23 mouse cellular contexts compared by ENCODE assay signal in the genomic region with DNA sequence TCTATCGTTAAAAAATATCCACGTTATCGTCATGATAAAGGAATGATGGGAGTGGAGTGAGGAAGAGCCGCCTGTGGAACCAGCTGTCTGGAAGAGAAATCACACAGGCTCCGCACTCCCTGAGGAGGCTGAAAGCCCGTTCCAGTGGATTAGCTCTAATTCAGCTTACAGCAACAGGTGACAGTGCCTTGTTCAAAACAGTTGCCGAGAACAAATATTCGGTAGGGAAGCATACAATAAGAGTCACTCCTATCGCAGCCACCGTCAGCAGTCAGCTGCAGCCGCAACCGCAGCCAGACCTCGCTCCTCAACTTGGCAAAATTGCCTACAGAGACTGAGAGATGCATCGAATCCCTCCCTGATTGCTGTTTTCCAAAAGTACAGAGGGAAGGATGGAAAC.
DNase-seq lines count a peak whose midpoint lies in the region; ATAC-seq and TF ChIP-seq lines count a peak whose summit lies in the region.
"Had no signal": no experiment of that assay in that cellular context is flagged by ENCODE, and none has a peak within 500 bp of the region (broad histone marks: within the 10 kb centered on the region; RNA-seq: fewer than 3 reads in every experiment).

No protein-coding gene starts in this region.

- H3K36me3 ChIP-seq in midbrain, embryonic 12.5 days, result no peaks in the 10 kb centered on the region
- no peaks in the 10 kb centered on the region for H3K36me3 ChIP-seq in midbrain, embryonic 10.5 days
- no peaks in the 10 kb centered on the region for H3K36me3 ChIP-seq in limb, embryonic 13.5 days
- no peaks in the 10 kb centered on the region for H3K36me3 ChIP-seq in myocyte (ENCODE audit: control insufficient read depth, insufficient read depth)
- H3K36me3 ChIP-seq: heart, embryonic 10.5 days; heart, embryonic 15.5 days; liver, embryonic 15.5 days had no signal

- DNase-seq in gastrocnemius, adult 2 months, result no peak
- no peak for DNase-seq in gastrocnemius, adult 18-20 months (ENCODE audit: low spot score)
- no peak for DNase-seq in midbrain, embryonic 10.5 days (ENCODE audit: low spot score)
- no peak for DNase-seq in thymus, postnatal 14 days
- DNase-seq: adrenal gland, postnatal 10 days; cerebellum, adult 11 months; cerebellum, adult 9-11 months; gastrocnemius, postnatal 10 days; heart, adult 11 months; kidney, postnatal 14 days; lung, embryonic 14.5 days; lung, postnatal 14 days; thymus, adult 2 months had no signal

- no peaks in the 10 kb centered on the region for H3K27me3 ChIP-seq in midbrain, embryonic 12.5 days
- H3K27me3 ChIP-seq in midbrain, embryonic 10.5 days (ENCODE audit: low read depth, poor library complexity, severe bottlenecking), result no peaks in the 10 kb centered on the region
- H3K27me3 ChIP-seq in limb, embryonic 13.5 days, result no peaks in the 10 kb centered on the region
- no peaks in the 10 kb centered on the region for H3K27me3 ChIP-seq in myocyte (ENCODE audit: control insufficient read depth, insufficient read depth, insufficient read length)
- H3K27me3 ChIP-seq: heart, embryonic 15.5 days; liver, embryonic 15.5 days had no signal

- H3K9ac ChIP-seq in midbrain, embryonic 12.5 days (replicated peaks), result no peak overlapping the region
- H3K9ac ChIP-seq in limb, embryonic 13.5 days, result no peak overlapping the region
- H3K9ac ChIP-seq: heart, embryonic 15.5 days; liver, embryonic 15.5 days; lung, embryonic 14.5 days had no signal

- no peaks in the 10 kb centered on the region for H3K79me2 ChIP-seq in myocyte (ENCODE audit: control insufficient read depth, insufficient read depth)

- no peak overlapping the region for H3ac ChIP-seq in myocyte (ENCODE audit: control insufficient read depth, insufficient read length)

- WGBS in midbrain, embryonic 12.5 days, result 56% methylated on average over 14 of the region's 14 CpGs
- 69% methylated on average over 14 of the region's 14 CpGs for WGBS in midbrain, embryonic 10.5 days
- 77% methylated on average over 14 of the region's 14 CpGs for WGBS in limb, embryonic 13.5 days

- H3K27ac ChIP-seq in gastrocnemius, adult 2 months, result no peak overlapping the region
- no peak overlapping the region for H3K27ac ChIP-seq in midbrain, embryonic 12.5 days (replicated peaks)
- H3K27ac ChIP-seq in midbrain, embryonic 10.5 days (replicated peaks), result no peak overlapping the region
- H3K27ac ChIP-seq in limb, embryonic 13.5 days, result no peak overlapping the region
- H3K27ac ChIP-seq: heart, embryonic 10.5 days; heart, embryonic 15.5 days; left cerebral cortex, adult 2 months; liver, embryonic 15.5 days had no signal

- ATAC-seq in midbrain, embryonic 12.5 days (ENCODE audit: low FRiP score, low read depth), result peak; percentile 41; the same call in 1 of the 2 replicates
- ATAC-seq in limb, embryonic 13.5 days (ENCODE audit: low FRiP score, low read depth), result peak; percentile 67; the same call in 1 of the 2 replicates
- ATAC-seq: forebrain, embryonic 16.5 days; intestine, postnatal 0 days; Patski had no signal

- peak; percentile 32 for TF ChIP-seq POLR2A in myocyte (IDR thresholded peaks at IDR 0.05; ENCODE audit: insufficient read length, low read depth)

- H3K9me3 ChIP-seq in midbrain, embryonic 12.5 days, result no peaks in the 10 kb centered on the region
- H3K9me3 ChIP-seq in midbrain, embryonic 10.5 days (replicated peaks), result no peaks in the 10 kb centered on the region
- no peaks in the 10 kb centered on the region for H3K9me3 ChIP-seq in limb, embryonic 13.5 days
- H3K9me3 ChIP-seq: heart, embryonic 10.5 days; heart, embryonic 15.5 days; liver, embryonic 15.5 days had no signal

- H3K4me2 ChIP-seq in midbrain, embryonic 12.5 days (replicated peaks), result 0 out of 2 replicates have a peak overlapping the region, but pooled peaks have one; percentile 2
- H3K4me2 ChIP-seq in limb, embryonic 13.5 days (replicated peaks), result no peak overlapping the region
- peak overlapping the region; percentile 59 for H3K4me2 ChIP-seq in myocyte (ENCODE audit: low read depth)
- H3K4me2 ChIP-seq: heart, embryonic 15.5 days; liver, embryonic 15.5 days; lung, embryonic 14.5 days had no signal

- H3K4me1 ChIP-seq in midbrain, embryonic 12.5 days, result no peaks in the 10 kb centered on the region; the same call in 1 of the 2 replicates
- H3K4me1 ChIP-seq in midbrain, embryonic 10.5 days, result peaks cover 3% of the 10 kb centered on the region; the same call in 1 of the 2 replicates
- no peaks in the 10 kb centered on the region for H3K4me1 ChIP-seq in limb, embryonic 13.5 days
- H3K4me1 ChIP-seq: heart, embryonic 10.5 days; heart, embryonic 15.5 days; liver, embryonic 15.5 days had no signal

- TF ChIP-seq CTCF in gastrocnemius, adult 2 months (IDR thresholded peaks at IDR 0.05), result no peak

- H3K4me3 ChIP-seq in gastrocnemius, adult 2 months, result 0 out of 2 replicates have a peak overlapping the region, but pooled peaks have one; percentile 13
- H3K4me3 ChIP-seq in midbrain, embryonic 12.5 days, result no peak overlapping the region
- H3K4me3 ChIP-seq in midbrain, embryonic 10.5 days, result no peak overlapping the region
- no peak overlapping the region for H3K4me3 ChIP-seq in limb, embryonic 13.5 days
- H3K4me3 ChIP-seq in myocyte, result no peak overlapping the region
- H3K4me3 ChIP-seq: heart, embryonic 10.5 days; heart, embryonic 15.5 days; left cerebral cortex, adult 2 months; liver, embryonic 15.5 days had no signal

- intact Hi-C loops in gastrocnemius, adult 2 months (cut with DNase I), result no loop called here

TF ChIP-seq in myocyte, 11 proteins besides CTCF, POLR2A, EP300 and RAD21:
- TF ChIP-seq SRF (IDR thresholded peaks at IDR 0.05; ENCODE audit: control insufficient read depth, insufficient read length, low read depth) (no peak), MYOD1 (IDR thresholded peaks at IDR 0.05; ENCODE audit: control insufficient read depth in 1 of 3, insufficient read length in 2 of 3, low read depth in 2 of 3) (peak; percentile 60 to 92 (median 91)), MYOG (IDR thresholded peaks at IDR 0.05; ENCODE audit: control insufficient read depth in 1 of 3, insufficient read depth in 1 of 3, insufficient read length in 2 of 3, low read depth in 2 of 3) (peak; percentile 80 to 91 (median 85)), POLR2AphosphoS2 (IDR thresholded peaks at IDR 0.05; ENCODE audit: insufficient read length, low read depth) (no peak), TCF12 (IDR thresholded peaks at IDR 0.05; ENCODE audit: insufficient read depth, poor library complexity, severe bottlenecking) (peak; percentile 88), CEBPB (IDR thresholded peaks at IDR 0.05; ENCODE audit: insufficient read depth, poor library complexity, severe bottlenecking) (no peak), MAX (IDR thresholded peaks at IDR 0.05; ENCODE audit: low read depth) (no peak), REST (IDR thresholded peaks at IDR 0.05; ENCODE audit: insufficient read depth, insufficient read length) (no peak), TCF3 (IDR thresholded peaks at IDR 0.05; ENCODE audit: insufficient read length, low read depth) (peak; percentile 76)
